Mouse (Mus musculus) CH12.LX (cell line): Measurements from ENCODE around the gene Ncor1.

Experiments used
- BHLHE40 ChIP-seq: IDR thresholded peaks from 2 replicates; pipeline ENCODE4 v1.6.1; 2011; ENCODE audit warnings: mild to moderate bottlenecking, low read depth, low read length, improper control_type of control experiment
- CTCF ChIP-seq, 2 experiments: IDR thresholded peaks in 1 of 2; conservative IDR thresholded peaks in 1 of 2; 2 replicates each; pipeline ENCODE4 v1.5.1; 2011 to 2012; ENCODE audit warnings: low read depth in 2 of 2, low read length in 2 of 2, improper control_type of control experiment in 1 of 2, inconsistent platforms in 1 of 2, mild to moderate bottlenecking in 1 of 2, moderate library complexity in 1 of 2
- EP300 ChIP-seq: IDR thresholded peaks from 2 replicates; pipeline ENCODE4 v1.6.1; 2011; ENCODE audit warnings: low read length, improper control_type of control experiment
- ETS1 ChIP-seq: conservative IDR thresholded peaks from 2 replicates; pipeline ENCODE4 v1.6.1; 2012; ENCODE audit warnings: low read depth, mild to moderate bottlenecking, inconsistent platforms, low read length, improper control_type of control experiment, moderate library complexity
- MYC ChIP-seq: IDR thresholded peaks from 2 replicates; pipeline ENCODE4 v1.6.1; 2011; ENCODE audit warnings: low read depth, mild to moderate bottlenecking, improper control_type of control experiment, low read length
- NELFE ChIP-seq: IDR thresholded peaks from 2 replicates; pipeline ENCODE4 v1.6.1; 2011; ENCODE audit warnings: low read depth, low read length, improper control_type of control experiment
- NRF1 ChIP-seq: IDR thresholded peaks from 2 replicates; pipeline ENCODE4 v1.6.1; 2014; ENCODE audit warnings: low read depth, mild to moderate bottlenecking, inconsistent platforms, low read length, improper control_type of control experiment, moderate library complexity
- POLR2A ChIP-seq: IDR thresholded peaks from 2 replicates; pipeline ENCODE4 v1.6.1; 2011; ENCODE audit warnings: low read depth, mild to moderate bottlenecking, improper control_type of control experiment, low read length
- TBP ChIP-seq: conservative IDR thresholded peaks from 2 replicates; pipeline ENCODE4 v1.6.1; 2011; ENCODE audit warnings: low read depth, low read length, improper control_type of control experiment
- UBTF ChIP-seq: IDR thresholded peaks from 2 replicates; pipeline ENCODE4 v1.6.1; 2012; ENCODE audit warnings: low read depth, mild to moderate bottlenecking, inconsistent platforms, low read length, improper control_type of control experiment, moderate library complexity
- USF1 ChIP-seq: IDR thresholded peaks from 2 replicates; pipeline ENCODE4 v1.6.1; 2014; ENCODE audit warnings: low read depth, mild to moderate bottlenecking, inconsistent platforms, low read length, improper control_type of control experiment
- ZC3H11A ChIP-seq: IDR thresholded peaks from 2 replicates; pipeline ENCODE4 v1.6.1; 2012; ENCODE audit warnings: low read depth, mild to moderate bottlenecking, inconsistent platforms, low read length, improper control_type of control experiment
- ZKSCAN1 ChIP-seq: IDR thresholded peaks from 2 replicates; pipeline ENCODE4 v1.6.1; 2012; ENCODE audit warnings: low read depth, inconsistent platforms, low read length, improper control_type of control experiment, borderline replicate concordance

DNA sequence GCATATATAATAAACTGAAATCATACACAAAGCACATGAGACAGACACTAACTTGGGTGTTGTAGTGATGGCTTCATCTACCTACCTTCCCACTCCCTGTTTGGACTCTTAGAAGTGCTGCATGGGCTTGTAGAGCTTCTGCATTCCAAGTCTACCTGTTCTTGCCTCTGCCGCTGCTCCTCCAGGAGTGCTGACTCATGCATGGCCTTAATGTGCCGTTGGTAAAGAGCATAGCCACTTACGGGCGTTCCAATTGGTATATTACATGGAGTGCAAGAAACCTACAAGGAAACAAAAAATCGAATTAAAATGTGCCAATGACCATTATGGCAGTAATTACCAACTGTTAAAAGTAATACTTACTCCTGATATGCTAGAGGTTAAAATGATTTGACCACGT is 91.5 kb downstream of the Ncor1 start:
- TF ChIP-seq ETS1 (no peak), MYC (no peak), CTCF (conservative IDR thresholded peaks at IDR 0.05 in 1 of 2, IDR thresholded peaks at IDR 0.05 in 1 of 2; ENCODE audit: low read depth in 2 of 2, low read length in 2 of 2) (no peak), ZKSCAN1 (no peak), UBTF (no peak), ZC3H11A (no peak), USF1 (no peak), EP300 (no peak), BHLHE40 (no peak), POLR2A (no peak), NELFE (no peak), TBP (no peak), NRF1 (no peak)
